Mouse (Mus musculus): ENCODE measurements around the gene Ascc1.

Ascc1 gene

GRCm38 (mm10) chr10:60023751-60024150 lies 21.1 kb downstream of the Ascc1 start:
- DNase-seq (ENCODE audit: low spot score) = no peak

- no peak for DNase-seq (ENCODE audit: low spot score)
Measured at GRCm38 (mm10) chr10:60026759-60027395, 24.3 kb downstream of the Ascc1 start.

- DNase-seq (ENCODE audit: low spot score) = no peak
Measured at GRCm38 (mm10) chr10:60027619-60028084, 25.0 kb downstream of the Ascc1 start.

DNA sequence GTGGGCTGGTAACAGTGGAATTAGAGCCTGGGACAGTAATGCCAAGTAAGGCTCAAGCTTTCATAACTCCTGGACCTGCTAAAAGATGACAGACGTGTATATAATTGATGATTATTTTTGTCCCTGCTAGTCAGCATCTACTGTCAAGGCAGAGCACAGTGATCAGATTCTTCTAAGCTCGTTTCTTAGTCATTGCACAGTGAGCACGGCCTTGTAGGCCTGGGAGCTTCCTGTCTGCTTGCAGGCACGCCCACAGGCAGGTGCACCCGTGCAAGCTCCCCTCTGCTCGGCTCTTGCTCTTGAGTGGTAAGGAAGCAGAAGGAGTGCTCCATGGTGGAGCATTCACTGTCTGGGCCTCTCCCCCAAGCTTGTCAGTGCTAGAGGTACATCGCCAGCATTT lies 25.6 kb downstream of the Ascc1 start:
- no peak for DNase-seq (ENCODE audit: low spot score)

DNA sequence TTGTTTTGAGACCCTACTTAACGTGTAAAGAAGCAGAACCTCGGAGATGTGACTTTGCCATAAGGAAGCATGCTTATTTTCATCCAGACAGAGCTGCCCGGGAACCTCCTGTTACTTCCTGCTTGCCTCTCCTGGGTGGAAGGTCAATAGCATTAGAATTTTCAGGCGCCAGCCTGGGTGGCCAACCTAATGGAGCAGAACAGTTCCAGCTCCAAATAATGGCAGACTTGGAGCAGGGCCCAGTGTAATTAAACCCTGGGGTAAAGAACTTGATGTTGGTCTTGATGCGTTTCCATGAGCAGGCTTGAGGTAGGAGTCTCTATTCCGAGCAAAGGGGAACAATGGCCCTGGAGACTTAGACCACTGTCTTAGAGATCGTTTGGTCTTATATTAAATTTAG lies 26.4 kb downstream of the Ascc1 start:
- DNase-seq (ENCODE audit: low spot score) = no peak

- no peak for DNase-seq (ENCODE audit: low spot score)
Measured at GRCm38 (mm10) chr10:60029387-60029786, 26.8 kb downstream of the Ascc1 start.

DNA sequence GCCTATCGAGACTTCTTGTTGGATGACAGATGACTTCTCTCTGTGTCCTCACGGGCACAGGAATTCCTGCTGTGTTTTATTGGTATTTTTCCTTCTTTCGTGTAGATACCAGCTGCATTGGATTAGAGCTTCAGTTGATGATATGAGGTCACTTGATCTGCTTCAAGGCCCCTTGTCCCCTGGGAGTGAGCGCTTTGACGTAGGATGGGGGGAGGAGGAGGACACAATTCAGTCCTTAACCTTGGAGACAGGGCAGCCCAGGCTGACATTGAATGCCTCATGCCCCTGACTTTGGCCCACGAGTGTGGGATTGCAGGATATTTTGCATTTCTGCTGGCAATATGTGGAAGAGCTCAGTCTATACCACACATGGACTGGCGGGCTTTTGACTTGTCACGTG lies 29.0 kb downstream of the Ascc1 start:
- DNase-seq (ENCODE audit: low spot score) = no peak

DNA sequence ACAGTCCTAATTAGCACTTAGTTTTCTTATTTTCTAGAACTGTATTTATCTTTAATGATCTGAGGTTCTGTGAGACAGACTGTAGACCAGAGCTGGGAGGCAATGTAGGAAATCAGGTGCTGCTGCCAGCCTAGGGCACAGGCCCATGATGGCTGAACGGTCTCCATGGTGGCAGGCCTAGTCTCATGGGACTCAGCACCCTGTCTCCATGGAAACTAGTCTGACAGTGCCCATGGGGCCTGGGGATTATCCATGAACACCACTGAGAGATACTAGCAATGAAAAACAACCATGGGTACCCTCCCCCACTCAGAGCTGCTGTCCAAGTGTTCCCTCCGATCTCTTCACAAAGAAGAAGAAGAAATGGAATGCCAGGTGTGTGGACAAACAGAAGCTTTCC lies 29.4 kb downstream of the Ascc1 start:
- DNase-seq (ENCODE audit: low spot score) = no peak

DNA sequence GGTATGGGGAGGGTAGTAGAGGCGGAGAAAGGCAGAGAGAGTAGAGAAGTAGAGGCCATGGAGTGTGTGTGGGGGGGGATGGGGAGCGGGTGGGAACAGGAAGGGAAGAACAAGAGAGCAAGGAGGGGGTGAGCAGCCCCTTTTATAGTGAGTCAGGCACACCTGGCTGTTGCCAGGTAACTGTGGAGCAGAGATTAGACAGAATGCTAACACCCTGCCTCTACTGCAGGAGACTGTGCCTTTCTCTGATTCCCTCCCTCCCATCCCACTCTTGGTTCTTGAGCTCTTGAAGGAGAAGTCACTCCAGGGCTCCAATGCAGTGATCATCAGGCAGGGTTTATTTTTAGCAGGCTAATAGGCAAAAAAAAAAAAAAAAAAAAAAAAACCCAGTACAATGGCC lies 30.0 kb downstream of the Ascc1 start:
- DNase-seq (ENCODE audit: low spot score) = no peak

GRCm38 (mm10) chr10:60033064-60033463 lies 30.5 kb downstream of the Ascc1 start:
- no peak for DNase-seq (ENCODE audit: low spot score)

- no peak for DNase-seq (ENCODE audit: low spot score)
Measured at GRCm38 (mm10) chr10:60034621-60035020, 32.0 kb downstream of the Ascc1 start.

DNA sequence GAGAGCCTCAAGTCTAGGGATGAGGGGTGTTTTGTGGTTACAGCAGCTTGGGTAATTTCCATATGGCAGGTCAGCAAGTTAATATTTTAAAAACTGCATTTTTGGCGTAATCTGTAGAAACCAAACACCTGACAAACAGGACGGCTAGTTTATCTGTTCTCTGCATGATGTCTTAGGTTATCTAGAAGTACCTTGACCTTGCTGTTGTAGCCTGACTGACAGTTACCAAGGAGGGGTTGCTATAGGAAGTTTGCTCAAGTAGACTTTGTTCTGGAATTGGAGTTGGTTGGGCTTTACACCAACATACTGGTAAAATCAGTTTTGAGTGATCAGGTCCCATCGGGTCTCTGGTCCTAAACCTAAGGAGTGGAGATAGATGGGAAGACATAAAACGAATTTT lies 33.1 kb downstream of the Ascc1 start:
- no peak for DNase-seq (ENCODE audit: low spot score)

DNA sequence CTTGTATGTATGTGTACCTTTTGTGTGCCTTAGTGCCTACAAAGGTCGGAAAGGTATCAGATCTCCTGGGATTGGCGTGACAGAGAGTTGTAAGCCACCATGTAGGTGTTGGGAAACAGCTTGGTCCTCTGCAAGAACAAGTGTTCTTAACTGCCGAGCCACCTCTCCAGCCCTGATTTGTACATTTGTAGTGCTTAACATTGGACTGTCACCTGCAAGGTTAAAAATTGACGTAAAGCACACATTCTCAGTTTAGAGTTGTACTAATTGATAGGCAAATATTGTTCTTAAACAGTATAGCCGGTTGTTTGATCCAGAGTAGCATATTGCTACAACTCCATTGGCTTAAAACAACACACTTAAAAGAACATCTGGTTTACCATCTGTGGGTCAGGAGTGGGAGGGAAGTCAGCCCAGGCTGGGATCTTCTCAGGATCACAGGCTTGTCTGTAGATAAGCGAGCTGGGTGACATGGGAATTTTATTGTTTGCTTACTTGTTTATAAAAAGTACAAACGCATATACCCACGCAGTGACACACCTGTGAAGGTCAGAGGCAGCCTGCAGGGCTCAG lies 39.8 kb downstream of the Ascc1 start:
- no peak for DNase-seq (ENCODE audit: low spot score)

- peak; percentile 28 for DNase-seq (ENCODE audit: low spot score)
Measured at GRCm38 (mm10) chr10:60046696-60047095, 44.1 kb downstream of the Ascc1 start.

DNA sequence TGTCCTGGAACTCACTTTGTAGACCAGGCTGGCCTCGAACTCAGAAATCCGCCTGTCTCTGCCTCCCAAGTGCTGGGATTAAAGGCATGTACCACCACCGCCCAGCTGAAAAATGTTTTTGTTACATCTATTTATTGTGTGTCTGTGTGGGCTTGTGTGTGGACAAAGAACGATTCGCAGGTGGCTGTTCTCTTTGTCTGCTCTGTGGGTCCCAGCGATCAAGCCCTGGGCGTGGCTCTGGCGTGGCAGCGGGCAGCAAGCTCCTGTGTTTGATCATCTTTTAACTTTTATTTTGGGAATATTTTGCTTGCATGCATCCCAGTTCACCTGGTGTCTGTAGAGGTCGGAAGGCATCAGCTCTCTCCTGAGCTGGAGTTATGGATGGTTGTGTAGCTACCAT lies 48.0 kb downstream of the Ascc1 start:
- DNase-seq (ENCODE audit: low spot score) = no peak

- DNase-seq (ENCODE audit: low spot score) = no peak
Measured at GRCm38 (mm10) chr10:60053073-60053472, 50.5 kb downstream of the Ascc1 start.

DNA sequence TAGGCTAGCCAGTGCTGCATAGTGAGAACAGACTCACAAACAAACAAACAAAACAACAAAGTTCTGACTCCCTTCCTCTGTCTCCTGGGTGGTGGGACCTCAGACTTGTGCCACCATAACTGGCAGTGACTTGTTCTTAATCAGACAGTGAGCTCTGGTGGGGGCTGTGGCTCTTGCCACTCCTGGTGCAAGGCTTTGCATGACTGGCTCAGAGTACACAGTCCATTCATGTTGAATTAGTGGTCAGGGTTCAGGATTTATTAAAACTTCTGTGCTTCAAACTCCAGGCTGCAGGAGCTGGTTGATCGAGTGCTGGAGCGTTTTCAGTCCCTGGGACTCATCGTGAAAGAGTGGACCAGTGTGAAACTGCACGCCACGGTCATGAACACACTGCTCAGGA lies 59.6 kb downstream of the Ascc1 start:
- DNase-seq (ENCODE audit: low spot score) = no peak

GRCm38 (mm10) chr10:60062931-60063330 lies 60.3 kb downstream of the Ascc1 start:
- no peak for DNase-seq (ENCODE audit: low spot score)

DNA sequence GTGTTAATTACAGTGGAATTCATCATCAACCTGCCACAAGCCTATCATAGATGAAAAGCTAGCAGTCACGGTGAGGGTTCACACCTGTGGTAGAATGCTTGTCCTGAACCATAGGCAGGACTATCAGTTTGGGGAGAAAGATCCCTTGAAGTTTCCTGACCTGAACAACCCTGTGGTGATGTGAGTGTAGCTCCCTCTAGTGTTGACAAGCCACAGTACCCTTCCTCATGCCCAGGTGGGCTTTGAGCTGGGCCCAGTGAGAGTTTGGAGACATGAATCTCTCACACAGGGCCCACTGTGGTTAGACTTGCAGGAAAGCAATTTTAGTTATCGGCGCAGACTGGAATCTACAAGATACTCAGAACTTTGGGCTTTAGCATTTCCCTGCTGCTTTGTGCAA lies 63.9 kb downstream of the Ascc1 start:
- DNase-seq (ENCODE audit: low spot score) = peak; percentile 51

DNA sequence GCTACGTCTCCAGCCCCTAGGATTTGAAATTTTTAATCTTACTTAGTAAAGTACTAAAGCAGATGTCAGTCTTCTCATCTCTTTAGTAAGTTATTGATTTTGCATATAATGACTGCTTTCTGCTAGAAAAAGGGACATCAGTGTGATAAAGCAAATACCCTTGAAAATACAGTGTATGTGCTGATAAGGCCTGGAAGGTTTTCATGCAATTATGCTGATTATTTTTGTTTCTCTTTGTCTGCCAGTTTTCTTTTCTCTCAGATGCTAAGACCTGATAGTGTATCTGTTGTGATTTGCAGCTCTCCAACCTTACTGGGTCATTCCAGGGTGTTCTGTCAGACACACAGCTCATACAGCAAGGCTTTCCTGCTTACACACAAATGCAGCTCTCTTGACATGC lies 72.6 kb downstream of the Ascc1 start:
- DNase-seq (ENCODE audit: low spot score) = no peak

- DNase-seq (ENCODE audit: low spot score) = no peak
Measured at GRCm38 (mm10) chr10:60077226-60077625, 74.6 kb downstream of the Ascc1 start.

DNA sequence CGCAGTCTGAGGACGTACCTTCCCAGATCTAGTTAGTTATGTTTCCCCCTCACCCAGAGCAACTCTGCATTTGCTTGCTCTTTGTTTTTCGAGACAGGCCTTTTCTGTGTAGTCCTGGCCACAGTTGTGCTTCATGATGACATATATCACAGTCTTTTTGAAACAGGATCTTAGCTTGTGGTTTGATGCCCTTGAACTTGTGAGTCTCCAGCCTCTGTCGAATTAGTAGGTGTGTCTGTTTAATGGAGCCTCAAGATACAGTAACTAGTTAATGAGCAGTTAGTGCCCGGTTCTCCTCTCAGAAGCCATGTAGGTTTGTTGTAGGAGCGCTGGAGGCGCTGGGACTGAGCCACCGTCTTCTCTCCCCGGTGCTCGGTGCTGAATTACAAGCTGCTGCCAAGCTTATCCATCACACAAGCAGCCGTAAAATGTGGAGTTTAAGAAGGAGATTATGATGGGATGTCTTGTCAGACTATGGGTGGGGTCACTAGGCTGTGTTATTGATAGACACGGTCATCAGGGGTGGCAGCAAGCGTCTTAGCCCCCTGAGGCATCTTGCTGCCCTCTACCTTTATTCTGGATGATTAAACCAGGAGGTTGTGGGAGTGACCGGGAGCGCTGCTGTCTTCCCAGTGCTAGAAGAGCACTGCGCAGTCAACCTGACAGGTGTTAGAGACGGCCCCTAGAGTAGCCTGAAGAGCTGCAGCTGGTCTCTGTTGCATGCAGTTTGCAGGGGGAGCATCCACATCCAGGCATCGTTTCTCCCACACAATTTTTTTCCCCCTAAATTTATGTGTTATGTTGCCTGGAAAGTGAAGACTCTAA lies 75.3 kb downstream of the Ascc1 start:
- DNase-seq (ENCODE audit: low spot score) = no peak

DNA sequence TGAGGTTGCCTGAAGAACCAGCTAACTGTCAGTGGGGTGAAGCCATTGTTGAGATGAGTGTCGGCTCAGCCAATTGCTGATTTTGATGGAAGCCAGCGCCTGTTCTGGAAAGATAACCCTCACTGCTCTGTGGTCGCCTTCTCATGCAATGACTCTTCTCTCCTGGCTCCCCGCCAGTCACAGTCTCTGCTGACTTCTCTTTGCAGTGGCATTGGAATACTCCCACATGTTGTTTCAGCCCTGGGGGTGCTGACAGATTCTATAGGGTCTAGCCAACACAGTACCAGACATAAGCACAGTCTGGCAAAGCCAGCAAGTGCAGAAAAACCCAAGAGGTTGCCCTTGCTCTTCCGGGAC lies 75.9 kb downstream of the Ascc1 start:
- DNase-seq (ENCODE audit: low spot score) = peak; percentile 50
